Mouse (Mus musculus) liver, postnatal 0 days (tissue): ENCODE data around the gene Hpn. TPM values are rescaled to one million over a fixed set of nuclear protein-coding genes. Genes with fewer than 3 reads are reported as not detected.

Experiments used
- ATAC-seq: fragments of 200-750 bp; cut with Nextera tagmentation; 2 replicates; pipeline ENCODE4 v1.8.0; 2017; ENCODE audit warnings: mild to moderate bottlenecking, moderate library complexity
- DNase-seq: peaks from one replicate; pipeline ENCODE4 v3.0.0-alpha.2; 2016
- H3K27ac ChIP-seq: fragments of 300-500 bp; sonication (generic); 2 replicates; pipeline ENCODE4 v1.5.1; 2014; ENCODE audit warnings: antibody characterized with exemption, moderate library complexity, mild to moderate bottlenecking, low read depth
- H3K27me3 ChIP-seq: fragments of 300-500 bp; sonication (generic); 2 replicates; pipeline ENCODE4 v1.6.1; 2014; ENCODE audit warnings: low read length, control low read depth, mixed read lengths; ENCODE audit not compliant: insufficient read depth
- H3K36me3 ChIP-seq: fragments of 300-500 bp; sonication (generic); replicated peaks from 2 replicates; pipeline ENCODE4 v1.6.1; 2014; ENCODE audit warnings: mild to moderate bottlenecking, control low read depth, low read length, moderate library complexity, mixed read lengths; ENCODE audit not compliant: insufficient read depth
- H3K4me1 ChIP-seq: fragments of 300-500 bp; sonication (generic); 2 replicates; pipeline ENCODE4 v1.6.1; 2014; ENCODE audit warnings: antibody characterized with exemption, mild to moderate bottlenecking, control low read depth; ENCODE audit not compliant: insufficient read depth
- H3K4me2 ChIP-seq: fragments of 300-500 bp; sonication (generic); 2 replicates; pipeline ENCODE4 v1.6.1; 2014; ENCODE audit warnings: low read depth, mild to moderate bottlenecking, low read length, moderate library complexity, mixed read lengths
- H3K4me3 ChIP-seq: fragments of 300-500 bp; sonication (generic); 2 replicates; pipeline ENCODE4 v1.5.1; 2014; ENCODE audit warnings: low read depth, low read length
- H3K9ac ChIP-seq: fragments of 300-500 bp; sonication (generic); replicated peaks from 2 replicates; pipeline ENCODE4 v1.6.1; 2014; ENCODE audit warnings: mild to moderate bottlenecking, moderate library complexity
- H3K9me3 ChIP-seq: fragments of 300-500 bp; sonication (generic); 2 replicates; pipeline ENCODE4 v1.6.1; 2016; ENCODE audit warnings: mild to moderate bottlenecking, control low read depth, low read length, mixed read lengths
- CTCF ChIP-seq: sonication (generic); IDR thresholded peaks from 2 replicates; pipeline ENCODE4 v1.5.1; 2016; ENCODE audit warnings: antibody characterized with exemption, low read depth
- EP300 ChIP-seq: IDR thresholded peaks from 2 replicates; pipeline ENCODE4 v1.6.1; 2016; ENCODE audit warnings: antibody characterized with exemption, low read depth, mild to moderate bottlenecking
- WGBS: fragments of 180-500 bp; shearing (Covaris S2); extraction: QIAGEN DNeasy Blood & Tissue Kit; methylation state at CpG from one replicate; pipeline ENCODE4 v1.1.7; 2014; ENCODE audit not compliant: insufficient replicate concordance; 5-methylcytosine and 5-hydroxymethylcytosine counted together
- polyA plus RNA-seq: library from polyadenylated mRNA; unstranded; fragments of >200 nt; fragmentation: Nextera tagmentation; extraction: Ambion mirVana; gene quantifications from 2 replicates; pipeline ENCODE4 v1.2.1, GENCODE M21; 2015

Hpn gene
- polyA plus RNA-seq, 1 experiment from 2014 or later = 250 TPM

- 24% methylated on average over 5 of the region's 5 CpGs for WGBS
- Histone ChIP-seq H3K4me3 (no peak overlapping the region), H3K27me3 (peaks cover 43% of the 10 kb centered on the region), H3K9ac (no peak overlapping the region), H3K36me3 (no peaks in the 10 kb centered on the region), H3K4me2 (no peak overlapping the region), H3K9me3 (no peaks in the 10 kb centered on the region), H3K27ac (no peak overlapping the region), H3K4me1 (peaks cover 9% of the 10 kb centered on the region)
- DNase-seq = no peak
- no peak for ATAC-seq
- TF ChIP-seq CTCF (no peak), EP300 (no peak)
Observed at GRCm38 (mm10) chr7:31049135-31049845, 65.8 kb downstream of the Hpn start.

Other genes with a start within 250 kb of the Hpn start
- 1.5 and 2.2 TPM in 2 replicates for gene Cd22, start 234.9 kb downstream of the Hpn start, polyA plus RNA-seq
- 0.47 and 0.51 TPM in 2 replicates for gene Mag, start 200.4 kb downstream of the Hpn start, polyA plus RNA-seq
- 0.49 TPM in 1 of 2 replicates, not detected in the other for gene Hamp2, start 190.6 kb downstream of the Hpn start, polyA plus RNA-seq
- 142 and 248 TPM in 2 replicates for gene Hamp, start 171.3 kb downstream of the Hpn start, polyA plus RNA-seq
- gene Usf2, start 158.5 kb downstream of the Hpn start, polyA plus RNA-seq = 11.6 and 12.0 TPM in 2 replicates
- 28.2 and 33.7 TPM in 2 replicates for gene Lsr, start 141.8 kb downstream of the Hpn start, polyA plus RNA-seq
- gene Fam187b, start 141.5 kb downstream of the Hpn start, polyA plus RNA-seq = 4.0 and 5.0 TPM in 2 replicates
- 25.8 and 29.4 TPM in 2 replicates for gene Fxyd5, start 72.8 kb downstream of the Hpn start, polyA plus RNA-seq
- gene Fxyd7, start 63.8 kb downstream of the Hpn start, polyA plus RNA-seq = 0.16 TPM in 1 of 2 replicates, not detected in the other
- 300 and 302 TPM in 2 replicates for gene Fxyd1, start 58.1 kb downstream of the Hpn start, polyA plus RNA-seq
- 0.11 TPM in 1 of 2 replicates, not detected in the other for gene Lgi4, start 55.9 kb downstream of the Hpn start, polyA plus RNA-seq
- gene Fxyd3, start 38.6 kb downstream of the Hpn start, polyA plus RNA-seq = 3.4 TPM in 2 replicates
- 2.8 and 3.1 TPM in 2 replicates for gene Scn1b, start 11.7 kb upstream of the Hpn start, polyA plus RNA-seq
- 7.1 and 8.9 TPM in 2 replicates for gene Gramd1a, start 40.6 kb upstream of the Hpn start, polyA plus RNA-seq
- not detected in 2 replicates for gene Scgb2b2, start 175.2 kb upstream of the Hpn start, polyA plus RNA-seq
- gene Scgb1b2, start 176.5 kb upstream of the Hpn start, polyA plus RNA-seq = not detected in 2 replicates
- gene Scgb2b3, start 246.8 kb upstream of the Hpn start, polyA plus RNA-seq = not detected in 2 replicates